Mouse (Mus musculus) lung, adult 10 weeks (tissue): ENCODE results near the gene Mgp. TPM values are rescaled to one million over a fixed set of nuclear protein-coding genes. Genes with fewer than 3 reads are reported as not detected.

Experiments
- polyA plus RNA-seq: library from polyadenylated mRNA; stranded (reverse); fragments of 350-450 nt; fragmentation: Illumina TruSeq; extraction: RNeasy Lipid Tissue Mini Kit (QIAGEN cat#74804); gene quantifications from one replicate; pipeline ENCODE4 v1.2.3, GENCODE M21; 2014; ENCODE audit warnings: low read depth, low replicate concordance; ENCODE audit not compliant: insufficient read depth

Gene Mgp
- polyA plus RNA-seq, result 4,570 TPM

GRCm38 (mm10) chr6:136875670-136876069 is at the start of gene Mgp:
TSS of gene Mgp (minus strand) at chr6:136875823.

DNA sequence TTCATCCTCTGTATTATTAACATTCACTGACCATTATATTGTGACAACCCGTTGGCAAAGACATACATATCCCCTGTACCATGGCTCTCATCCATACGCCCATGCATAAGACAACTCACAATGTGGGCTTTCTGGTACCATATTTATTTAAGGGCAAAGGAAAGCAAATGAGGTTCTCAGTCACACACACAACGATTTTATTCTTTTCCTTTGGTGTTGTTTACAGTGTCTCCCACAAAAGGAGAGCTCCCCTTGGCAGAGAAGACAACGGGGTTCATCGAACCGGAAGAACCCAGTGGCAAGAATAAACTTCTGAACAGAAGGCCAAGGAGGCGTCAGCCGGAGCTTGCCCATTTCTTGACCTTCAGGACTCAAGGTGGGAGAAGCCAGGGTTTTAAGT is 47.9 kb upstream of the Mgp start, which contains the start of gene Pde6h:
Pde6h (plus strand) TSS at position 301 of the 400 bp plus-strand sequence.

GRCm38 (mm10) chr6:136922080-136922479 is 46.5 kb upstream of the Mgp start, which contains the start of gene Erp27:
TSS of gene Erp27 (minus strand) at chr6:136922180.

GRCm38 (mm10) chr6:136857186-136857872 is 18.3 kb downstream of the Mgp start, which contains the start of gene Art4:
TSS of gene Art4 (minus strand) at chr6:136857733.

GRCm38 (mm10) chr6:136835352-136835751 is 40.3 kb downstream of the Mgp start, which contains the start of gene Smco3:
TSS of gene Smco3 (minus strand) at chr6:136835452.

GRCm38 (mm10) chr6:136827881-136828561 is 47.6 kb downstream of the Mgp start, which contains the start of gene Wbp11:
TSS of gene Wbp11 (minus strand) at chr6:136828233.

GRCm38 (mm10) chr6:136827516-136827880 is 48.1 kb downstream of the Mgp start, which contains the start of gene BC049715:
TSS of gene BC049715 (plus strand) at chr6:136827626.

Other genes starting within 250 kb of the Mgp start
- 30.7 TPM for gene Plbd1, start 213.9 kb downstream of the Mgp start, polyA plus RNA-seq
- 0.06 TPM for gene Gucy2c, start 94.1 kb downstream of the Mgp start, polyA plus RNA-seq
- gene Hist4h4, start 71.4 kb downstream of the Mgp start, polyA plus RNA-seq, result not detected
- 83.2 TPM for gene H2afj, start 67.6 kb downstream of the Mgp start, polyA plus RNA-seq
- gene BC049715, start 48.2 kb downstream of the Mgp start, polyA plus RNA-seq, result 0.93 TPM
- 21.4 TPM for gene Wbp11, start 47.6 kb downstream of the Mgp start, polyA plus RNA-seq
- 0.27 TPM for gene Smco3, start 40.4 kb downstream of the Mgp start, polyA plus RNA-seq
- gene Art4, start 18.1 kb downstream of the Mgp start, polyA plus RNA-seq, result 13.4 TPM
- 0.62 TPM for gene Erp27, start 46.4 kb upstream of the Mgp start, polyA plus RNA-seq
- gene Pde6h, start 48.0 kb upstream of the Mgp start, polyA plus RNA-seq, result 0.66 TPM
- 187 TPM for gene Arhgdib, start 66.1 kb upstream of the Mgp start, polyA plus RNA-seq